Mouse (Mus musculus) regulatory T cell (primary cell): ENCODE measurements around the gene Epas1.

Experiments used
- in situ Hi-C: fragments of 300-600 bp; cut with MboI, MseI; formaldehyde crosslinking; loops from one replicate; pipeline ENCODE4 v1.15.1; 2025; ENCODE audit warnings: high pct_unique_total_duplicates

Gene Epas1

DNA sequence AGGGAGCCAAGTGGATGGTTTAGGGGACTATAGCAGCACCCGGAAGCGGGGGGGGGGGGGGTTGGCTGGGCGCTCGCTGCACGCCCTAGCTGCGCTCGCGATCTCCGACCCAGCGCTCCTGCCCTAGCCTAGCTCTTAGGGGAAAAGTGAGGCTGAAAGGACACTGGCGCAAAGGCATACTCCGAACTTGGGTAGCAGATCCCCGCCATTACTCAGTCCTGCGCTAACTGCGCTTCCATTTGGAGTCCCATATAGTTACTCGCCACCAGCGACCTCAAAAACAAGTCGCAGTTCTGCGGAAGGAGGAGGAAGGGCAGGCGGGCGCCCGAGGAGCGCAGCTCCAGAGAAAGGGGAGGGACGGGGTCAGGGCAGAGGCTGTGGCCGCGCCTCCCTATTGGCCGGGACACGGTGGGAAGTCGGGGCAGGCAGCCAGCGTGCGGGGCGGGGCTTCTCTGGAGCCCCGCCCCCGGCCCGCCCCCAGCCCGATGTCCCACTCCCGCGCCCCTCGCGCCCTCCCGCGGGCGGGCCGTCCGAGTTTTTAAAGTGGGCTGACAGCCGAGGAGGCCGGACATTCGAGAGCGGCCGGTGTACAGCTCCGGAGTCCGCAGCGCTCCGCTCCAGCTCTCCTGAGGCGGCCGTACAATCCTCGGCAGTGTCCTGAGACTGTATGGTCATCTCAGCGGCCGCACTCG lies at the start of gene Epas1:
TSS of gene Epas1 (plus strand) at position 571 of the 692 bp plus-strand sequence.
- in situ Hi-C loops = loop anchor here (10.0 kb wide), 1 partner anchor 598 kb away; no protein-coding TSS in a partner anchor

DNA sequence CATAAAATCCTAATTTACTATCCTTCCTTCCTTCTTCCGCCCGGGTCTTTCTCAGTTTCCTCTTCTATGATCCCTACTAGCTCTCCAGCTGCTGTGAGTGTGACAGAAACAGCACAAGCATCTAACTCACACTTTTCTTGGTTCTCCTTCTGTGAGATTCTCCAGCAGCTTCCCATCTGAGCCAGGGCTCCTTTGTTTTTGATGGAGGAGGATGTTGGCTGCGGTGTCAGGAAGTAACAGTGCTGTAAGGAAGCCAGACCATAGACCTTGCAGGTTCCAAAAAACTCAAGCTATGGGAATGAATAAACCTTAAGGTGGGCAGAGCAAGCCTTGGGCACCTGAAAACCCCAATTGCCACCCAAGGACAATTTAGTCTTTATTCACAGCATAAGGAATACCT lies 48.3 kb upstream of the Epas1 start:
- in situ Hi-C loops = no loop called here

- in situ Hi-C loops = no loop called here
These were observed 47.0 kb upstream of the Epas1 start for GRCm38 (mm10) chr17:86706467-86706866.

- in situ Hi-C loops = no loop called here
These were observed 43.7 kb upstream of the Epas1 start for GRCm38 (mm10) chr17:86709803-86710202.

- in situ Hi-C loops = no loop called here
These were observed 43.1 kb upstream of the Epas1 start for GRCm38 (mm10) chr17:86710379-86710778.

GRCm38 (mm10) chr17:86711949-86712348 lies 41.6 kb upstream of the Epas1 start:
- in situ Hi-C loops = no loop called here

GRCm38 (mm10) chr17:86712601-86713000 lies 40.9 kb upstream of the Epas1 start:
- in situ Hi-C loops = no loop called here

- in situ Hi-C loops = no loop called here
These were observed 39.9 kb upstream of the Epas1 start for GRCm38 (mm10) chr17:86713591-86713990.

- in situ Hi-C loops = no loop called here
These were observed 28.6 kb upstream of the Epas1 start for GRCm38 (mm10) chr17:86724786-86725415.

DNA sequence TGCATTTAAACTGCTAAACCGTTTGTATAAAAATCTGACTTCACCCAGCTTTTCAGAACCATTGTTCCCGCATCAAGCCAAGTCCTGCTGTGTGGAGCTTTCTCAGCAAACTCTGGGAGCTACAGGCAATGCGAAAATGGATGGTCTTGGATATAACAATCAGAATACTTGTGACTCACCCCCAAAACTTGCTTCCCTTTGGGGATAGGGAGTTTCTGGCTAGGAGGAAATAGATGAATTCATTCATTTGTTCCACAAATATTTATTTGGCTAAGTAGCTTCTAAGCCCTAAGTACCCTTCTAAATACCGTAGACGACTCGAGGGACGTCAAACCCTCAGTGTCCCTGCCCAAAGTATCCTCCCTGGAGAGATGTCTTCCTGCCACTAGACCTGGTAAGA lies 27.0 kb upstream of the Epas1 start:
- in situ Hi-C loops = no loop called here

- in situ Hi-C loops = no loop called here
These were observed 26.5 kb upstream of the Epas1 start for GRCm38 (mm10) chr17:86727031-86727430.

DNA sequence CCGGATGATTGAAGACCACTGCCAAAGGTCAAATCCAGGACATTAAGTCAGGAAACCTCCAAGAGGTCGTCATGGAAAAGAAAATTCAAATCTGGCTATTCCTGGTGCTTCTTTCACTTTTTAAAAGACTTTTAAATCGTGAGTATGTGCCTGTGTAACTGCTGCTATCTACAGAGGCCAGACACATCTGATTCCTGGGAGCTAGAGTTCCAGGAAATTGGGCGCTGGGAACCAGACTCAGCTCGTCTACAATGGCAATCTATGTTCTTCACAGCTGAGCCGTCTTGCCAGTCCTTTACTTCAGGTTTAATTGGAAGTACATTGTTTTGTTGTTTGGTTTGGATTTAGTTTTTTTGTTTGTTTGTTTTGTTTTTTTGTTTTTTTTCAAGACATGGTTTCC lies 22.2 kb upstream of the Epas1 start:
- in situ Hi-C loops = no loop called here

DNA sequence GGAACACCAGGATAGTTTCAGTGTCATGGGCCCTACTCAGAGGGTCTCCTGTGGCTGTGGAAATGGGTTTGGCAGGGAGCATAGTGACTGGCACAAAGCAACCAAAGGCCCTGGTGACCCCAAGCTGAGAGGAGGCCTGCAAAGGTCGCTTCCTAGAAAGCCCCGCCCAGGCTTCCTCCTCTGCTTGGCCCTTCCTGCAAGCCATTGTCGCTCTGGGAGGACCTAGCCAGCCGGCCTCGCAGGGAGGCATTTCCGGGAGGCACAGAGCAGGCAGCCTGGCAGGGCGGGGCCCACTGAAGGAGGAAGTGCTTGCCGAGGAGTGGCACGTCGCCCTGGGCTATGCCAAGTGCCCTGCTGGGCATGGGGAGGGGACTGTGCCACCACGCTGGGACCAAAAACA lies 21.5 kb upstream of the Epas1 start:
- in situ Hi-C loops = no loop called here

- in situ Hi-C loops = no loop called here
These were observed 21.0 kb upstream of the Epas1 start for GRCm38 (mm10) chr17:86732522-86732921.

GRCm38 (mm10) chr17:86733644-86734043 lies 19.9 kb upstream of the Epas1 start:
- in situ Hi-C loops = no loop called here

- in situ Hi-C loops = no loop called here
These were observed 15.0 kb upstream of the Epas1 start for GRCm38 (mm10) chr17:86738477-86738876.

GRCm38 (mm10) chr17:86743351-86743941 lies 10.1 kb upstream of the Epas1 start:
- in situ Hi-C loops = no loop called here

DNA sequence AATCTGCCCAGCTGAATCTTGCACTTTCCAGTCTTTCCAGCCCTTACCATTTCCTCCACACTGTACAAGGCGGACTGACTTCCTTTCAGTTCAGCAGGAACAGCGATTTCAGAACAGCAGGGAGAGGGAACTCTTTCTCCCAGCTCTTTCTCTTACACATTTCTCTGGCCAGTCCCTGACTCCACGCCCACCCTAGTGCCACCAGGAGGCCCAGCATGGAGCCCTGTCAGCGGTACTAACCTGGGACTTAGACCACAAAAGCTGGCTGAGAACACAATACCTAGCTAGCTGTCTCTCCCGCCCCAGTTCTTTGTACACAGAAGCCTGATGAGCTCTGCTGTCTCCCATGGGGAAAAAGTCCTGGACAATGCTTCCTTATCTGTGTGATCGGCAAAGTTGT lies 8.6 kb upstream of the Epas1 start:
- in situ Hi-C loops = no loop called here

GRCm38 (mm10) chr17:86751373-86751871 lies 2.1 kb upstream of the Epas1 start:
- in situ Hi-C loops = loop anchor here (10.0 kb wide), 1 partner anchor 597 kb away; no protein-coding TSS in a partner anchor

DNA sequence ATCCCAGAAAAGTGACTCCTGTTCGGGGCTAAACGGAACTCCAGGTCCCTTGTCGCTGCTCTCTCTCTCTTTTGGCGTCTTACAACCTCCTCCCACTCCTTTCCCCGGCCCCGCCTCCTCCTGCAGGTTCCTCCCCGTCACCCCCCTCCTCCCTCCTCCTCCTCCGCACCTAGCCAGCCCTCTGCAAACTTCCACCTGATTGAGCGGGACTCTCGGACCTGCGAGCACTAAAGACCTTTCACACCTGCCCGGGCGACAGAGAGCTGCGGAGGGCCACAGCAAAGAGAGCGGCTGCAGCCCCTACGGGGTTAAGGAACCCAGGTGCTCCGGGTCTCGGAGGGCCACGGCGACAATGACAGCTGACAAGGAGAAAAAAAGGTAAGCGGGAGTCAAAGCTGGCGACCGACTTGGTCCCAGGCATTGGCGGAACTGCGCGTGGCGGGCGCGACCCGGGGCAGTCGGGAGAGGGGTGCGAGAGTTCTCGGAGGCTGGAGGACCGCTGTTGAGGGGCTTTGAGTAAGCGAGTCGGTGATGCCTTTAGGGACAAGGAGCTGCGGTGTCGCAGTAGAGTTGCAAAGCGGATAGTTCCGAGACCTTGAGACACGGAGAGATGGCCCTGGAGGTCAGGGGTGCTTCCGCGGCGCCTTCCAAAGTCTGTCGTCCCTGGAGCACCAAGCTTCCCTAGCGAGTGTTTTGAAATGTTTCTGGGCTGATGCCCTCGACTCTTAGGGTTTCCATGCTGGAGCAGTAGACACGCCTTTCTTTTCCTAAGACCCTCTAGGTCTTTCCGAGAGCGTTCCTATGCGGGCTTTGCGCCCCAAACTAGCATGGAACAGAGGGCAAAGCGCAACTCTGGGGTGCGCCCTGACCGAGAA lies 668 bp downstream of the Epas1 start:
- in situ Hi-C loops = loop anchor here (10.0 kb wide), 1 partner anchor 599 kb away; no protein-coding TSS in a partner anchor

DNA sequence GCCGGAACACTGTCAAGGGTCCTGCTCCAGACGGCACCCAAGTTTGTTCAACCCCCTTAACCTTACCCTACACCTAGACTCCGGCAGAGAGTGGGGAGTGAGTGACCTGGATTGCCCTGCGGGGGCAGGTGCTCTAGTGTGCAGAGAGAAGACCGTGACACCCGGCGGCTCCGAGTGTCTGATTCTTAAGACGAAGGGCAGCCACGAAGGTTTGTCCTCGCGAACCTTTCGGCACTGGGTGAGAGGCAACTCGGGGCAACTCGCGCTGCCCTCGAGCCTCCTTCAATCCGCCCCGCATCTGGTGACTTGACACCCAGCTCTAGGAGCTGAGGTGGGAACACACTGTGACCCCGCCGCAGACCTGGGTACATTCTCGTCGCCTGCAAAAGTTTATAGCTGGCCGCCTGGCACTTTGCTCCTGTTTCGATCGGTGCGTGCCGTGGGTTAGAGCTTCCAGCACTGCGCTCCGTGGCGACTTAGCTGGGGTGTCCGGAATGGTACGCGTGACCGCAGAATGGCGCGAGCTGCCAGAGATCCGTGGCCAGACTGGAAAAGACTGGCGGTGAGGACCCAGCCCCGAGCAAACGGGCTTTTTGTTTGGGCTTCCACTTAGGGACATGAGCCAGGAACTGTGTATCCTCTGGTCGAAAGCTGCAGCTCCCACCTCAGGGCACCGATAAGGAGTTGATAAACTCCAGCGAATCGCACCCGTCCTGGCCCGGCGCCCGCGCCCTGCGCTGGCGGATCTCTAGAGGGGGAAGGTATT lies 1.5 kb downstream of the Epas1 start:
- in situ Hi-C loops = loop anchor here (10.0 kb wide), 1 partner anchor 600 kb away; no protein-coding TSS in a partner anchor
